Mouse (Mus musculus) midbrain, embryonic 10.5 days (tissue): ENCODE results near the gene Gm9922. TPM values are rescaled to one million over a fixed set of nuclear protein-coding genes. Genes with fewer than 3 reads are reported as not detected.

Experiments
- DNase-seq: peaks from one replicate; pipeline ENCODE4 v3.0.0-alpha.2; 2017; ENCODE audit warnings: low spot score
- H3K27ac ChIP-seq: fragments of 300-500 bp; sonication (generic); replicated peaks from 2 replicates; pipeline ENCODE4 v1.5.1; 2016; ENCODE audit warnings: mild to moderate bottlenecking
- H3K27me3 ChIP-seq: fragments of 300-500 bp; sonication (generic); 2 replicates; pipeline ENCODE4 v1.6.1; 2016; ENCODE audit warnings: low read depth, mild to moderate bottlenecking; ENCODE audit not compliant: poor library complexity, severe bottlenecking
- H3K36me3 ChIP-seq: fragments of 300-500 bp; sonication (generic); 2 replicates; pipeline ENCODE4 v1.6.1; 2016; ENCODE audit warnings: mild to moderate bottlenecking, moderate library complexity
- H3K4me1 ChIP-seq: fragments of 300-500 bp; sonication (generic); 2 replicates; pipeline ENCODE4 v1.6.1; 2016
- H3K4me3 ChIP-seq: fragments of 300-500 bp; sonication (generic); 2 replicates; pipeline ENCODE4 v1.5.1; 2016; ENCODE audit warnings: mild to moderate bottlenecking, moderate library complexity
- H3K9me3 ChIP-seq: fragments of 300-500 bp; sonication (generic); replicated peaks from 2 replicates; pipeline ENCODE4 v1.6.1; 2016; ENCODE audit warnings: mild to moderate bottlenecking
- WGBS: fragments of 180-500 bp; shearing (Covaris S2); methylation state at CpG from one replicate; pipeline ENCODE4 v1.1.7; 2016; 5-methylcytosine and 5-hydroxymethylcytosine counted together
- polyA plus RNA-seq: library from polyadenylated mRNA; unstranded; fragments of >200 nt; fragmentation: Nextera tagmentation; extraction: Ambion mirVana; gene quantifications from 2 replicates; pipeline ENCODE4 v1.2.1, GENCODE M21; 2016

The Gm9922 gene
- polyA plus RNA-seq = 1.1 TPM in 1 of 2 replicates, not detected in the other

DNA sequence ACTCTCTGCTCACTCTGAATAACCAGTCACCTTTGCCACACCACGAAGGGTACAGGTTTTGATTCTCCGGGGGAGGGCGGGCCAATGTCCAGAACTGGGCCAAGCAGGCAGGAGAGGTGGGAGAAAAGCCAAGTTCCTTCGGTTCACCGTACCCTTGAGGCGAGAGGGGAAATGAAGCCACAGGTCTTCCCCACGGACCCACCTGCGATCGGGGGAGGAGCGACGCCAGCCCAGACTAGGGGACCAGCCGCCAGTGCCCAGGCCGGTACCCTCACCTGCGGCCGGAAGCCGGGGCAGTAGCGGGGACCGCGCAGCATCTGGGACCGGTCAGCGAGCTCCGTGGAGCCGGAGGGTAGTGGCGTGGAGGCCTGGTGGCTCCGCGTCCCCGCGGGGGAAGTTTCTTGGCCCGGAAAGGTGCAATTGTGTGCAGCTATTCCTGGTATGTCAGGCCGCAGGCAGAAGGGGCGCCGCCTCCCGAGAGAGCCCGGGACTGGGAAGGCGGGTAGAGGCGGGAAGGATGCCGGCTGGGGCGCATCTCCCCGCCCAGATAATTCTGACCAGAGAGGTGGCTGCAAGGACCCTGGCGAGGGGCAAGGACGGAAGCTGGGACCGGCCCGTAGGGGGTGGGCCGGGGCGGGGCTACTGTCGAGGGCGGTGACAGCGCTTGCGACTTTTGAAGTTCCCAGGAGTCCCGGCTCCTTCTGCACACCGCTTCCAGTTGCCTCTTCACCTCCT is at the start of gene Gm9922, which contains the start of gene Lmo7:
Gm9922 (minus strand) TSS at position 578 of the 735 bp plus-strand sequence.
Lmo7 (plus strand) TSS at position 721 of the 735 bp plus-strand sequence.
- H3K27me3 ChIP-seq = peaks cover 53% of the 10 kb centered on the region
- H3K4me3 ChIP-seq = peak within 1 kb of the TSS; percentile 74
- peak within 1 kb of the TSS; percentile 60; the same call in 1 of the 2 replicates for H3K27ac ChIP-seq
- under 1% methylated on average over 51 of the region's 51 CpGs for WGBS
- H3K9me3 ChIP-seq = no peaks in the 10 kb centered on the region
- DNase-seq = peak; percentile 70
- no peaks in the 10 kb centered on the region for H3K36me3 ChIP-seq
- H3K4me1 ChIP-seq = peaks cover 20% of the 10 kb centered on the region

DNA sequence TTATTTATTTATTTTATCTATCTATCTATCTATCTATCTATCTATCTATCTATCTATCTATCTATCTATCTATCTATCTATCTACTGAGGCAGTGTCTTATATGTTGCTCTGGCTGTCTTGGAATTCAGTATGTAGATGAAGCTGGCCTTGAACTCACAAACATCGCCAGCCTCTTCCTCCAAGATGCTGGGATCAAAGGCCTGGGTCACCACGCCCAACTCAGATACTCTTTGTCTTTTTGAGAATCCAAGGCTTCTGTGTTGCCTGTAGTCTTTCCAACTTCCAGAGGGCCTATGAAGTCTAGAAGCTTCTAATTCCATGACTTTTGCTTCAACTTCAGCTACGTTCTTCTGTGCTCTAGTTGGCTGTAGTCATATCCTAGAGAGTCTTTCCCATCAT is 48.8 kb upstream of the Gm9922 start:
- DNase-seq = no peak
- WGBS = 89% methylated on average over 3 of the region's 3 CpGs
- no peak overlapping the region for H3K27ac ChIP-seq

DNA sequence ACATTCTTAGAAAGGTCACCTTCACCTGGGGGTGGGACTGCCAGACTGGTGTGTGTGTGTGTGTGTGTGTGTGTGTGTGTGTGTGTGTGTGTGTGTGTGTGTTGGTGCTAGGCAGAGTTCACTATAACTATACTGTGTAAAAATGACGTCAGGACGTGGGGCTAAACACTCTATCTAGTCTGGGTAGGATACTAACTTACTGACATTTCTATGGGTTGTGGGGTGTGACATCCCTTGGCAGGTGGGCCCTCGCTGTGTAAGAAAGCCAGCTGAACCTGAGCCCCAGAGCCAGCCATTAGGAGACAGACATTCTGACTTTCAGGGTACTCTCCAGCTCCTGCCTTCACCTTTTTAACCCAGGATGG is 47.5 kb upstream of the Gm9922 start:
- no peaks in the 10 kb centered on the region for H3K9me3 ChIP-seq
- H3K27me3 ChIP-seq = no peaks in the 10 kb centered on the region
- WGBS = 28% methylated on average over 3 of the region's 3 CpGs
- H3K27ac ChIP-seq = no peak overlapping the region
- peaks cover 6% of the 10 kb centered on the region; the same call in 1 of the 2 replicates for H3K4me1 ChIP-seq
- no peak overlapping the region for H3K4me3 ChIP-seq
- no peaks in the 10 kb centered on the region for H3K36me3 ChIP-seq
- DNase-seq = no peak

More for the DNA sequence above, 48.8 kb upstream of the Gm9922 start:
- Histone ChIP-seq H3K9me3 (no peaks in the 10 kb centered on the region), H3K4me3 (no peak overlapping the region), H3K4me1 (peaks cover 6% of the 10 kb centered on the region; the same call in 1 of the 2 replicates), H3K27me3 (no peaks in the 10 kb centered on the region), H3K36me3 (no peaks in the 10 kb centered on the region)

- Histone ChIP-seq H3K36me3 (no peaks in the 10 kb centered on the region), H3K27ac (no peak overlapping the region), H3K4me1 (peaks cover 6% of the 10 kb centered on the region; the same call in 1 of the 2 replicates), H3K4me3 (no peak overlapping the region), H3K9me3 (no peaks in the 10 kb centered on the region), H3K27me3 (no peaks in the 10 kb centered on the region)
- WGBS = 8% methylated on average over 4 of the region's 4 CpGs
- no peak for DNase-seq
Observed at GRCm38 (mm10) chr14:101776296-101777128, 46.9 kb upstream of the Gm9922 start.

DNA sequence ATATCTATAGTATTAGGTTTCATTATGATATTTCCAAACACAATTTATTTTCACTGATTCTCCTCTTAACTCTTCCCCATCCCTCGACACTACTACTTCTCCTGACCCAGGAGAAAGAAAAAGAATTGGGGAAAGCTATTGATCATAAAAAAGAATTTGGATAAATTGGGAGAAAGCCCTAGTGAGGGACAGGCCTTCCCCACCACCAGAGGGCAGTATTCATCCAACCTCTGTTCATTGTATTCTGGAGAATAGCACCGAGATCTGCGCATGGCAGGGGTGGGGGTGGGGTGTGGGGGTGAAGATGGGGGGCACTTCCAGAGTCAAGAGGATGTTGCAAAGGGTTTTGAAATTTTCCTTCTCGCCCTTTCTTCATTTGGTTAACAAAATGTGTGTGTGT is 45.0 kb upstream of the Gm9922 start:
- no peaks in the 10 kb centered on the region for H3K9me3 ChIP-seq
- no peak overlapping the region for H3K4me3 ChIP-seq
- 59% methylated on average over 4 of the region's 4 CpGs for WGBS
- peaks cover 6% of the 10 kb centered on the region; the same call in 1 of the 2 replicates for H3K4me1 ChIP-seq
- no peak overlapping the region for H3K27ac ChIP-seq
- H3K27me3 ChIP-seq = no peaks in the 10 kb centered on the region
- H3K36me3 ChIP-seq = no peaks in the 10 kb centered on the region
- DNase-seq = no peak

GRCm38 (mm10) chr14:101771756-101772155 is 42.1 kb upstream of the Gm9922 start:
- Histone ChIP-seq H3K27ac (no peak overlapping the region), H3K4me3 (no peak overlapping the region), H3K9me3 (no peaks in the 10 kb centered on the region), H3K27me3 (no peaks in the 10 kb centered on the region), H3K36me3 (no peaks in the 10 kb centered on the region), H3K4me1 (peaks cover 2% of the 10 kb centered on the region; the same call in 1 of the 2 replicates)
- 92% methylated on average over 6 of the region's 6 CpGs for WGBS
- no peak for DNase-seq

GRCm38 (mm10) chr14:101771336-101771735 is 41.7 kb upstream of the Gm9922 start:
- Histone ChIP-seq H3K27ac (no peak overlapping the region), H3K36me3 (no peaks in the 10 kb centered on the region), H3K9me3 (no peaks in the 10 kb centered on the region), H3K4me1 (no peaks in the 10 kb centered on the region; the same call in 1 of the 2 replicates), H3K4me3 (no peak overlapping the region), H3K27me3 (no peaks in the 10 kb centered on the region)
- DNase-seq = no peak
- WGBS = 90% methylated on average over 5 of the region's 5 CpGs

- H3K36me3 ChIP-seq = no peaks in the 10 kb centered on the region
- DNase-seq = no peak
- H3K27me3 ChIP-seq = no peaks in the 10 kb centered on the region
- 30% methylated on average over 3 of the region's 3 CpGs for WGBS
- H3K4me1 ChIP-seq = 0 out of 2 replicates have a peak, but pooled peaks cover 7% of the 10 kb centered on the region
- no peak overlapping the region for H3K4me3 ChIP-seq
- H3K9me3 ChIP-seq = no peaks in the 10 kb centered on the region
- H3K27ac ChIP-seq = no peak overlapping the region
Observed at GRCm38 (mm10) chr14:101763762-101764295, 34.2 kb upstream of the Gm9922 start.

DNA sequence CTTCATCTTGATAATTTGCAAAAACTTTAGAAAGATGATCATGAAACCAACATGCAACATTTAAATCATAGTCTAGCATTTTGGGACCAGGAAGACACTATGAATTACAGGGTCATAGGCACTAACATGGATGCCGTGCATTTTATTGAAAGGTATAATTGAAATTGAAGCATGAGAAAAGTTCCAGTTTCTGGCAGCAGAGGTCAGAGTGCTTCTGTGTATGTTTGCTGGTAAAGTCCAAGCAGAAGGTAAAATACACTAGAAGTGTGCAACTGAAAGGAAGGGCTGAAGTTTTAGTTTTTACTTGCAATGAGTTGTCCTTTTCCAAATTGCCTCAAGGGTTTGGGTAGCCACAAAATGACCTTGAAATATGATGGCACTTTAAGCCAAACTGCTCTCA is 32.7 kb upstream of the Gm9922 start:
- no peaks in the 10 kb centered on the region for H3K27me3 ChIP-seq
- 0 out of 2 replicates have a peak, but pooled peaks cover 7% of the 10 kb centered on the region for H3K4me1 ChIP-seq
- WGBS = 80% methylated on average over 1 of the region's 1 CpGs
- H3K9me3 ChIP-seq = no peaks in the 10 kb centered on the region
- no peak overlapping the region for H3K4me3 ChIP-seq
- no peaks in the 10 kb centered on the region for H3K36me3 ChIP-seq
- no peak for DNase-seq
- H3K27ac ChIP-seq = no peak overlapping the region

DNA sequence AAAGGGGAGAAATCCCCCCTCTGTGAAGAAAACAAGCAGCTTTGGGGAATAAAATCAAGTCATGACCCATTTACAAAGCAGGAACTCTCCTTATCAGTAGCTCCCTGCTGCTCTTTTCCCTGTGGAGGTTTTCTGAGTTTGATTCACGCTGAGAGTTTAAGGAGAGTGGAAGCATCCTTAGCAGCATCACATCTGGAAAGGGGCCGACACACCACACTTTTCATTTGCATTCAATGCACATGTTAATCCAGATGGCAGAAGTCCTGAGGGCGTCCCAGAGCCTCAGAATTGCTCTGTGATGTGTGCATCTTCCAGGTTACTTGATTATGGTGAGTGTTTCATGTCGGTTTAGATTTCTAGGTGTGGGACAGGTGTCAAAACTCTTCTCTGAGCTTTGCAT is 25.8 kb upstream of the Gm9922 start:
- Histone ChIP-seq H3K27me3 (no peaks in the 10 kb centered on the region), H3K4me3 (no peak overlapping the region), H3K36me3 (no peaks in the 10 kb centered on the region), H3K27ac (no peak overlapping the region), H3K9me3 (no peaks in the 10 kb centered on the region), H3K4me1 (no peaks in the 10 kb centered on the region)
- 38% methylated on average over 4 of the region's 4 CpGs for WGBS
- DNase-seq = no peak

- Histone ChIP-seq H3K27me3 (no peaks in the 10 kb centered on the region), H3K4me1 (no peaks in the 10 kb centered on the region), H3K36me3 (no peaks in the 10 kb centered on the region), H3K27ac (no peak overlapping the region), H3K4me3 (no peak overlapping the region), H3K9me3 (no peaks in the 10 kb centered on the region)
- 91% methylated on average over 4 of the region's 4 CpGs for WGBS
- DNase-seq = no peak
Observed at GRCm38 (mm10) chr14:101750910-101751309, 21.3 kb upstream of the Gm9922 start.

- WGBS = 88% methylated on average over 7 of the region's 7 CpGs
- no peaks in the 10 kb centered on the region for H3K4me1 ChIP-seq
- H3K36me3 ChIP-seq = no peaks in the 10 kb centered on the region
- no peaks in the 10 kb centered on the region for H3K9me3 ChIP-seq
- H3K27ac ChIP-seq = no peak overlapping the region
- DNase-seq = no peak
- H3K27me3 ChIP-seq = no peaks in the 10 kb centered on the region
- H3K4me3 ChIP-seq = no peak overlapping the region
Observed at GRCm38 (mm10) chr14:101748436-101748835, 18.8 kb upstream of the Gm9922 start.
